Mouse (Mus musculus) kidney, adult 2 months (tissue): Measurements from ENCODE around the gene Gm45140. TPM values are rescaled to one million over a fixed set of nuclear protein-coding genes. Genes with fewer than 3 reads are reported as not detected.

Experiments
- DNase-seq: peaks from one replicate; pipeline ENCODE4 v3.0.0; 2021
- H3K27ac ChIP-seq: fragments of 200-500 bp; 2 replicates; pipeline ENCODE4 v1.5.1; 2012; ENCODE audit warnings: low read depth, low read length, control low read depth, inconsistent platforms; ENCODE audit not compliant: insufficient read depth
- H3K27me3 ChIP-seq: fragments of 200-500 bp; replicated peaks from 2 replicates; pipeline ENCODE4 v1.6.1; 2012; ENCODE audit warnings: mild to moderate bottlenecking, moderate library complexity, low read length, inconsistent platforms; ENCODE audit not compliant: control insufficient read depth, insufficient read depth
- H3K36me3 ChIP-seq: fragments of 200-500 bp; 2 replicates; pipeline ENCODE4 v1.6.1; 2012; ENCODE audit warnings: mild to moderate bottlenecking, moderate library complexity, low read length, inconsistent platforms; ENCODE audit not compliant: control insufficient read depth, insufficient read depth
- H3K4me1 ChIP-seq: fragments of 200-500 bp; 2 replicates; pipeline ENCODE4 v1.6.1; 2011; ENCODE audit warnings: low read length; ENCODE audit not compliant: control insufficient read depth, insufficient read depth
- H3K4me3 ChIP-seq: fragments of 200-500 bp; 2 replicates; pipeline ENCODE4 v1.5.1; 2011; ENCODE audit warnings: mild to moderate bottlenecking, low read depth, low read length, control low read depth; ENCODE audit not compliant: insufficient read depth
- CTCF ChIP-seq: fragments of 200-500 bp; conservative IDR thresholded peaks from 2 replicates; pipeline ENCODE4 v1.5.1; 2011; ENCODE audit warnings: low read depth, mild to moderate bottlenecking, control low read depth, low read length, moderate library complexity, mixed read lengths; ENCODE audit not compliant: insufficient read depth, insufficient read length
- POLR2A ChIP-seq: fragments of 200-500 bp; IDR thresholded peaks from one replicate; pipeline ENCODE4 v1.6.1; 2011; ENCODE audit warnings: low read depth, low read length, control low read depth
- WGBS: fragments of 180-500 bp; shearing (Covaris S2); methylation state at CpG from one replicate; pipeline ENCODE4 v1.1.7; 2018; 5-methylcytosine and 5-hydroxymethylcytosine counted together
- polyA plus RNA-seq: library from polyadenylated mRNA; depleted of rRNA; stranded (reverse); fragments of >200 nt; gene quantifications from 2 replicates; pipeline ENCODE4 v1.2.3, GENCODE M21; 2012

Gene Gm45140
- polyA plus RNA-seq, 1 experiment = 0.77 TPM

- TF ChIP-seq POLR2A (no peak), CTCF (no peak)
- no peak for DNase-seq
- WGBS = 89% methylated on average over 6 of the region's 6 CpGs
These were observed 30.6 kb upstream of the Gm45140 start for GRCm38 (mm10) chr6:87866211-87866610.

DNA sequence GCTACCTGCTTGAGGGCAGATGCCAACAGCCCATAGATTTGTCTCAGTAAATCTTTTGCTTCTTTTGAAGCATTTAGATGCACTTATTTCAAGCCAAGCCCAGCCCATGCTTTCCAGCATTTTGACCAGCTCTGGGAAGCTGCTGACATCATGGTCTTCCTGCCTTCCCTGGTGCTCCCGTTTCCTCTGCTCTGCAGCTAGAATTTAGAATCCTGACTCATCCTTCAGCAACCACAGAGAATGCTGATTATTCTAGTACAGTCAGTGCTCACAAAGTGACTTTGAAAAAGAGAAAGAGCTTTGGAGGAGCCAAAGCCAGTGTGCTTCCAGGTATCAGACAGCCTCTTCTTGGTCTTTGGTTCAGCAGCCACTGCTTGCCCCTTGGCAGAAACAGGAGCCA lies 21.5 kb upstream of the Gm45140 start:
- H3K36me3 ChIP-seq = no peaks in the 10 kb centered on the region
- H3K27me3 ChIP-seq = no peaks in the 10 kb centered on the region
- WGBS = 47% methylated on average over 1 of the region's 1 CpGs
- DNase-seq = peak; percentile 31
- no peak overlapping the region for H3K4me3 ChIP-seq
- TF ChIP-seq POLR2A (no peak), CTCF (no peak)
- H3K27ac ChIP-seq = no peak overlapping the region
- H3K4me1 ChIP-seq = no peaks in the 10 kb centered on the region

More at GRCm38 (mm10) chr6:87866211-87866610, 30.6 kb upstream of the Gm45140 start:
- H3K4me3 ChIP-seq = no peak overlapping the region
- H3K27ac ChIP-seq = no peak overlapping the region
- no peaks in the 10 kb centered on the region for H3K36me3 ChIP-seq
- no peaks in the 10 kb centered on the region for H3K4me1 ChIP-seq
- H3K27me3 ChIP-seq = no peaks in the 10 kb centered on the region

GRCm38 (mm10) chr6:87853446-87853845 lies 17.9 kb upstream of the Gm45140 start:
- no peak overlapping the region for H3K4me3 ChIP-seq
- peak; percentile 43 for DNase-seq
- no peaks in the 10 kb centered on the region for H3K27me3 ChIP-seq
- H3K4me1 ChIP-seq = peaks cover 10% of the 10 kb centered on the region; the same call in 1 of the 2 replicates
- no peaks in the 10 kb centered on the region for H3K36me3 ChIP-seq
- H3K27ac ChIP-seq = no peak overlapping the region
- TF ChIP-seq CTCF (no peak), POLR2A (no peak)
- 71% methylated on average over 4 of the region's 4 CpGs for WGBS

GRCm38 (mm10) chr6:87851871-87852270 lies 16.3 kb upstream of the Gm45140 start:
- H3K4me3 ChIP-seq = no peak overlapping the region
- peaks cover 14% of the 10 kb centered on the region for H3K4me1 ChIP-seq
- H3K36me3 ChIP-seq = no peaks in the 10 kb centered on the region
- WGBS = 81% methylated on average over 6 of the region's 6 CpGs
- no peak for DNase-seq
- no peaks in the 10 kb centered on the region for H3K27me3 ChIP-seq
- no peak for TF ChIP-seq POLR2A
- no peak for TF ChIP-seq CTCF
- no peak overlapping the region for H3K27ac ChIP-seq

DNA sequence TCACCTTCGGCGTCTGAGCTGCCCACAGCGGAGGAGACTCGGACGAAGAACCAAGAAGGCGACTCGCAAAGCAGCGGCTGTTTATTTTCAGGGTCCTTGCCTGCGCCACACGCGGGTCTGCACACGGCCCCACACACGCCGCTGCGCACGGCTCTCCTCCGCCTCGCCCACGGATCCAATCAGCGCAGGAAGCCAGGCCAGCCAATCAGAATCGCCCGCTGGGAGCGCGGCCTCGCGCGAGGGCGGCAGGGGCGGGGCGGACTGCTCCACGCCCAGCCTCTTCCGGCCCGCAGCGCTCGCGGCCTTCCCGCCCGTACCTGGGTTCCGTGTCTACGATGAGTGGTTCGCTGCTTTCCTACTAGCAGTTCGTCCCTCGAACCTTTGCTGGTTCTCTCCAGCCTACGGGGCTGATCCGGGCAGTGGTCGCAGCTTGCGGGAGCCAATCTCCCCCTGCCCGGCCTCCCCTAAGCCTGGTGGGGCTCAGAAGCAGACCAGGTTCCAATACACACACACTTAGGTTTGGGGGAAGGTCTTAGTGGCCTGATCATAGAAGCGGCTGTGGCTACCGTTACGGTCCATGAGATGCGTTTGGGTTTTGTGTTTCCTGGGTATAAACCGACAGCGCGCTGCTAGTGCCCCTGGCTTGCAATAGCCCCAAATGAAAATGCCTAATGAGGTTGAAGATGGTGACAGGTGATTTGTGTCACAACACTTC lies 15.5 kb upstream of the Gm45140 start, which contains the start of gene Cnbp:
TSS of gene Cnbp (minus strand) at position 207 of the 715 bp plus-strand sequence.
- Histone ChIP-seq H3K4me3 (peak within 1 kb of the TSS; percentile 95), H3K27me3 (no peaks in the 10 kb centered on the region), H3K4me1 (peaks cover 16% of the 10 kb centered on the region), H3K36me3 (no peaks in the 10 kb centered on the region), H3K27ac (peak within 1 kb of the TSS; percentile 97)
- DNase-seq = peak; percentile 98
- TF ChIP-seq CTCF (no peak), POLR2A (peak; percentile 88)
- WGBS = under 1% methylated on average over 55 of the region's 55 CpGs

DNA sequence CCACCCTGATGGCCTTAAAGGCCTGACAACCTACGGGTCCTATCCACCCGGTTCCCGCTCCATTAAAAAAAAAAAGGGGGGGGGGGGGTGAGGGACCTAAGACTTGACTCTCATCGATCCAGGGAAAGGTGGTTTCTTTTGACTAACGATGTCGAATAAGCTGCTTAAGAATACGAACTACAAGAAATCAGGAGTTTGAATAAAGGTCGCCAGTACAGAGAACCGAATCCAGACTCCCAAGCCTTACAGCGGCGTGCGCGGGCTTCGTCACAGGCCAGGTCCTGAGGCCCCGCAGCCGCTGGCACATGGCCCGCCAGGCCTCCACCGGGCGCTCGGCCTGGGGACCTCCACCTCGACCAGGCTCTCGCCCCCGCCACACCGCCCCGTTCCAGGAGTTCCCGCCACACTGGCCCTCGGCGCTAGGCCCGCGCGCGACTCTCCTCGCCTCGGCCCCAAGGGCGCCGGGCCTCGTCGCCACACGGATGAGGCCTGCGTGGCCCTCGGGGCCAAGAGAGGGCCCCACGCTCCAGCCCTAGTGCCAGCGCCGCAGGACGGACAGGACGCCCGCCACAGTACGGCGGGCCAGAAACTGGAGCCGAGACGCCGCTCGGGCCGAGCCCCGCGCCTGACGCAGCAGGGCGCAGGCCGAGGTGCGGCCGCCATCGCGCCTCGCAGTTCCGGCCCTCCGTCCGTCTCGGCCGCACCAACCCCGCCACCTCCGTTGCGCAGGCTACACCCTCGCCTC lies 14.7 kb upstream of the Gm45140 start:
- TF ChIP-seq CTCF (no peak), POLR2A (no peak)
- peak; percentile 63 for DNase-seq
- peak overlapping the region; percentile 95 for H3K4me3 ChIP-seq
- H3K4me1 ChIP-seq = peaks cover 16% of the 10 kb centered on the region
- WGBS = under 1% methylated on average over 73 of the region's 73 CpGs
- H3K36me3 ChIP-seq = peaks cover 2% of the 10 kb centered on the region
- no peaks in the 10 kb centered on the region for H3K27me3 ChIP-seq
- peak overlapping the region; percentile 97 for H3K27ac ChIP-seq

GRCm38 (mm10) chr6:87849780-87850154 lies 14.2 kb upstream of the Gm45140 start:
- WGBS = under 1% methylated on average over 8 of the region's 8 CpGs
- peaks cover 6% of the 10 kb centered on the region for H3K36me3 ChIP-seq

More at GRCm38 (mm10) chr6:87849780-87850154, 14.2 kb upstream of the Gm45140 start:
- H3K4me3 ChIP-seq = peak overlapping the region; percentile 95
- no peak for DNase-seq
- H3K27ac ChIP-seq = peak overlapping the region; percentile 97; the same call in 1 of the 2 replicates
- peaks cover 16% of the 10 kb centered on the region for H3K4me1 ChIP-seq
- TF ChIP-seq CTCF (no peak), POLR2A (no peak)
- H3K27me3 ChIP-seq = no peaks in the 10 kb centered on the region
